Mouse (Mus musculus) limb, embryonic 10.5 days (tissue): Measurements from ENCODE around the gene Doc2g. TPM values are rescaled to one million over a fixed set of nuclear protein-coding genes. Genes with fewer than 3 reads are reported as not detected.
"Not testable (repeated sequence)": the region's sequence is repeated elsewhere in the genome, so short reads cannot be mapped to it uniquely, and the experiment has no call there.

ENCODE experiments used
- DNase-seq: peaks from one replicate; pipeline ENCODE4 v3.0.0-alpha.2; 2017; ENCODE audit warnings: low spot score
- H3K27ac ChIP-seq: fragments of 300-500 bp; sonication (generic); 2 replicates; pipeline ENCODE4 v1.5.1; 2016; ENCODE audit warnings: mild to moderate bottlenecking
- H3K27me3 ChIP-seq: fragments of 300-500 bp; sonication (generic); 2 replicates; pipeline ENCODE4 v1.6.1; 2016; ENCODE audit warnings: low read depth, mild to moderate bottlenecking; ENCODE audit not compliant: poor library complexity, severe bottlenecking
- H3K36me3 ChIP-seq: fragments of 300-500 bp; sonication (generic); 2 replicates; pipeline ENCODE4 v1.6.1; 2016; ENCODE audit warnings: mild to moderate bottlenecking, moderate library complexity
- H3K4me1 ChIP-seq: fragments of 300-500 bp; sonication (generic); 2 replicates; pipeline ENCODE4 v1.6.1; 2016
- H3K4me3 ChIP-seq: fragments of 300-500 bp; sonication (generic); 2 replicates; pipeline ENCODE4 v1.5.1; 2016; ENCODE audit warnings: mild to moderate bottlenecking, moderate library complexity
- H3K9me3 ChIP-seq: fragments of 300-500 bp; sonication (generic); replicated peaks from 2 replicates; pipeline ENCODE4 v1.6.1; 2016; ENCODE audit warnings: mild to moderate bottlenecking
- WGBS: fragments of 180-500 bp; shearing (Covaris S2); methylation state at CpG from one replicate; pipeline ENCODE4 v1.1.7; 2016; 5-methylcytosine and 5-hydroxymethylcytosine counted together
- polyA plus RNA-seq: library from polyadenylated mRNA; unstranded; fragments of >200 nt; fragmentation: Nextera tagmentation; extraction: Ambion mirVana; gene quantifications from 2 replicates; pipeline ENCODE4 v1.2.1, GENCODE M21; 2016

Gene Doc2g
- polyA plus RNA-seq: 5.0 and 7.6 TPM in 2 replicates

GRCm38 (mm10) chr19:4003112-4003511, at the start of gene Doc2g:
TSS of gene Doc2g (plus strand) at chr19:4003313.
- WGBS: 62% methylated on average over 1 of the region's 1 CpGs
- Histone ChIP-seq H3K27ac (no peak within 1 kb of the TSS), H3K27me3 (no peaks in the 10 kb centered on the region), H3K4me3 (no peak within 1 kb of the TSS), H3K4me1 (peaks cover 27% of the 10 kb centered on the region), H3K36me3 (peaks cover 39% of the 10 kb centered on the region), H3K9me3 (no peaks in the 10 kb centered on the region)
- DNase-seq: no peak

- no peak for DNase-seq
- WGBS: 71% methylated on average over 3 of the region's 3 CpGs
- Histone ChIP-seq H3K4me1 (no peaks in the 10 kb centered on the region), H3K27me3 (no peaks in the 10 kb centered on the region), H3K4me3 (no peak overlapping the region), H3K27ac (no peak overlapping the region), H3K36me3 (no peaks in the 10 kb centered on the region), H3K9me3 (no peaks in the 10 kb centered on the region)
Observed at GRCm38 (mm10) chr19:3955033-3955432, 48.1 kb upstream of the Doc2g start.

DNA sequence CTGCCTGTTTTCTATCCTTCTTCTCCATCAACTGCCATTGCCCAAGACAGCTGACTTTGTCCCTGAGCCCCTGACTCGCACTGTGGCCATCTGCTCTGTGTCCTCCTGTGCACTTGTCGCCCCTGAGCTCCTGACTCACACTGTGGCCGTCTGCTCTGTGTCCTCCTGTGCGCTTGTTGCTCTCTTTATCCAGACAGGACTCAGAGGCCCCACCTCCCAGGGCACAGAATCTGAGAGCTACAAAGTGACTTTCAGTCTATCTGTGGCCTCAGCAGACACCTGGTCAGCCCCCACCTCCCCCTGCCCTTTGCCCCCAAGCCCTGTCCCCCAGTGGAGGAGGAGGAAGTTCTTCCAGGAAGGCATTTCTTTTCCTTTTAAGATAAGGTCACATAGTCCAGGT, 47.3 kb upstream of the Doc2g start:
- no peaks in the 10 kb centered on the region for H3K27me3 ChIP-seq
- H3K27ac ChIP-seq: no peak overlapping the region
- DNase-seq: no peak
- H3K4me1 ChIP-seq: no peaks in the 10 kb centered on the region
- 57% methylated on average over 4 of the region's 4 CpGs for WGBS
- H3K9me3 ChIP-seq: no peaks in the 10 kb centered on the region
- no peaks in the 10 kb centered on the region for H3K36me3 ChIP-seq
- H3K4me3 ChIP-seq: no peak overlapping the region

GRCm38 (mm10) chr19:3957296-3958036, 45.6 kb upstream of the Doc2g start:
- not testable (repeated sequence) for H3K27me3 ChIP-seq, H3K27ac ChIP-seq, H3K4me1 ChIP-seq, H3K36me3 ChIP-seq, H3K9me3 ChIP-seq, DNase-seq, H3K4me3 ChIP-seq
- WGBS: 87% methylated on average over 5 of the region's 5 CpGs

DNA sequence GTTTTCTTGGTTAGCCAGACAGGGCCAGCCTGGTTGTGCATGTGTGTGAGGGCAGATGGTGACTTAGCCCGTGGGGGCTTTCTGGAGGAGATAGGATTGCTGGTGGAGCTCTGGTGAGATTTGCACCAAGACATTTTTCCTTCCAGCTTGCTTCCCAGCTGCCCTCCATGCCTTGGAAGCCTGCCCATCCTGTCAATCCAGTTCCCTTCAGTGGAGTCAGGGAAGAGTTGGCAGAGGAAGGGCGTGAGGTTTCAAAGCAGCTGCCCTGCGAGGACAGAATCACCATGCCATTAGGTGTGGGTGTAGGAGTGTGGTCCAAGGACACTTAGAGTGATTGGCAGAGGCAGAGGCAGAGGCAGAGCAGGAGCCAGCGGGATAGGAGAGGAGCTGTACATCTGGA, 44.6 kb upstream of the Doc2g start, which contains the start of gene Aldh3b3:
Aldh3b3 (plus strand) TSS at position 176 of the 400 bp plus-strand sequence.
- no peak for DNase-seq
- Histone ChIP-seq H3K36me3 (no peaks in the 10 kb centered on the region), H3K27me3 (no peaks in the 10 kb centered on the region), H3K4me3 (no peak within 1 kb of the TSS), H3K4me1 (no peaks in the 10 kb centered on the region), H3K9me3 (no peaks in the 10 kb centered on the region), H3K27ac (no peak within 1 kb of the TSS)
- 85% methylated on average over 4 of the region's 4 CpGs for WGBS

- Histone ChIP-seq H3K36me3 (no peaks in the 10 kb centered on the region), H3K27ac (no peak overlapping the region), H3K9me3 (no peaks in the 10 kb centered on the region), H3K4me1 (no peaks in the 10 kb centered on the region), H3K4me3 (no peak overlapping the region), H3K27me3 (no peaks in the 10 kb centered on the region)
- no peak for DNase-seq
Observed at GRCm38 (mm10) chr19:3959030-3959429, 44.1 kb upstream of the Doc2g start.

DNA sequence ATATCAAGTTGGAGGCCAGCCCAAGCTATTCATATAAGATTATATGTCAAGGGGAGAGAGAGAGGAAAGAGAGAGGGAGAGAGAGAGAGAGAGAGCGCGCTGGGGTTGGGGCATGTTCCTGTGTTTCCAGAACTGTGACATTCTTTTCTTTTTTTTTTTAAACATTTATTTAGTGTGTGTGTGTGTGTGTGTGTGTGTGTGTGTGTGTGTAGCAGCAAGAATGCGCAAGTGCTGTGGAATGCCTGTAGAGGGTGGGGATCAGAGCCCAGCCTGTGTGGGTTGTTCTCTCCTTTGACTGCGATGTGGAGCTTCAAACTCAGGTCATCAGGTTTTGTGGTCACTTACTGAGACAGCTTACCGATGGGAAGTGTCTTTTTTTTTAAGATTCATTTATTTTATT, 42.9 kb upstream of the Doc2g start:
- 88% methylated on average over 5 of the region's 5 CpGs for WGBS
- no peaks in the 10 kb centered on the region for H3K36me3 ChIP-seq
- no peak for DNase-seq
- H3K27me3 ChIP-seq: no peaks in the 10 kb centered on the region
- no peaks in the 10 kb centered on the region for H3K9me3 ChIP-seq
- no peaks in the 10 kb centered on the region for H3K4me1 ChIP-seq
- no peak overlapping the region for H3K27ac ChIP-seq
- no peak overlapping the region for H3K4me3 ChIP-seq

DNA sequence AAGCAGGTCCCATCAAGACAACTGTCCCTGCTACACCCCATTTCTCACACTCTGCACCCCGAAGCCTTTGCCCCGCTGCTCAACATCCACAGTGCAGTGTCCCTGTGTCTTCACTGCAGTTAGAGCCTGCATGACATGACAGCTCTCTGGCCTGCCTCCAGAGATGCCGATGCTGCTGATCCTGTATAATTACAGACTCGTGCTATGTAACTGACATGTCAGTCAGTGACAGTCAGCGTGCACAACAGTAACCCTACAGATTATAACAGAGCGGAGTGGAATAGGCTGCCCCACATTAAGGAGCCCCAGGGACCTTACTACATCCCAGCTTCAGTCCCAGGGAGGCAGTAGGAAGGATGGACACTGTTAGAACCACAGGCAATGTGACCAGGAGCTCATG, 41.3 kb upstream of the Doc2g start:
- WGBS: 91% methylated on average over 6 of the region's 6 CpGs
- not testable (repeated sequence) for H3K4me3 ChIP-seq, H3K4me1 ChIP-seq, H3K27me3 ChIP-seq, DNase-seq, H3K9me3 ChIP-seq, H3K36me3 ChIP-seq, H3K27ac ChIP-seq

- H3K4me1 ChIP-seq: no peaks in the 10 kb centered on the region
- no peaks in the 10 kb centered on the region for H3K36me3 ChIP-seq
- H3K27ac ChIP-seq: no peak overlapping the region
- no peak for DNase-seq
- H3K4me3 ChIP-seq: no peak overlapping the region
- H3K9me3 ChIP-seq: no peaks in the 10 kb centered on the region
- H3K27me3 ChIP-seq: no peaks in the 10 kb centered on the region
- 16% methylated on average over 2 of the region's 2 CpGs for WGBS
Observed at GRCm38 (mm10) chr19:3962469-3962868, 40.6 kb upstream of the Doc2g start.

DNA sequence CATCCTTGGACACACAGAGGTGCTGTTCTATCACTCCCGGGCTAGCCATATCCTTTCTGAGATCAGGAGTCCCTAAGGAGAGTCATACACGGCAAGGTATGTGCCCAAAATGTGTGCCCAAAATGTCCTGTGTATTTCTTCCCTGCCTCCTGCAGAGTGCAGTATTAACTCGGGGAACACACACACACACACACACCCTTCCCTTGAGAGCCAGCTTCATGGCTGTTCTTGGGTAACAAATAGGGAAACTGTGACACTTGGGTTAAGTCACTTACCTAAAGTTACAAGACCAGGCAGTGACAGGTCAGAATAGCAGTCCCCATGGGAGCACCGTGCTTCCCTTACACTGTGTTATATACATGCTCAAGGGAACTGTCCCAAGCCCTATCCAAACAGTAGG, 39.1 kb upstream of the Doc2g start:
- no peak for DNase-seq
- Histone ChIP-seq H3K4me3 (no peak overlapping the region), H3K4me1 (peaks cover 4% of the 10 kb centered on the region; the same call in 1 of the 2 replicates), H3K27me3 (no peaks in the 10 kb centered on the region), H3K36me3 (no peaks in the 10 kb centered on the region), H3K27ac (no peak overlapping the region), H3K9me3 (no peaks in the 10 kb centered on the region)
- WGBS: 66% methylated on average over 4 of the region's 4 CpGs

- no peak overlapping the region for H3K27ac ChIP-seq
- no peak overlapping the region for H3K4me3 ChIP-seq
- no peaks in the 10 kb centered on the region for H3K36me3 ChIP-seq
- no peaks in the 10 kb centered on the region for H3K9me3 ChIP-seq
- DNase-seq: no peak
- H3K27me3 ChIP-seq: no peaks in the 10 kb centered on the region
- WGBS: 68% methylated on average over 11 of the region's 11 CpGs
- H3K4me1 ChIP-seq: peaks cover 11% of the 10 kb centered on the region; the same call in 1 of the 2 replicates
Observed at GRCm38 (mm10) chr19:3966330-3967075, 36.6 kb upstream of the Doc2g start.

DNA sequence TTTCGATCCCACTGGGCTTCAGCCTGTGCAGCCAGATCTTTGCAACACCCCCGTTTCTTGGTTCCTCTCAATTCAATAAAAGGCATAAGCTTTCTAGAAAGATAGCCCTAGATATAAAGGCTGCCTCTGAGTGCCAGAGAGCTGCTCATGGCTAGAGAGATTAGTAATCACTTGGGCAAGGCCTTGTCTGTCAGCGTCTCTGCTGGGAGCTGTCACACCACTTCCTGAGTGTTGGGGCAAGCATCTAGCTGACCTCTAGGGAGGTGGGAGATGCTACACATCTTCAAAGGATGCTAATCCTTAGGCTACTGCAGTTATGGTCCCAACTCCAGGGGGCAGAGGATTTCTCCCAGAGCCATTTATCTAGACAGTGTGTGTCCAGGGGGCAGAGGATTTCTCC, 35.9 kb upstream of the Doc2g start:
- DNase-seq: no peak
- Histone ChIP-seq H3K27me3 (no peaks in the 10 kb centered on the region), H3K4me1 (peaks cover 15% of the 10 kb centered on the region), H3K36me3 (no peaks in the 10 kb centered on the region), H3K9me3 (no peaks in the 10 kb centered on the region), H3K4me3 (no peak overlapping the region), H3K27ac (no peak overlapping the region)
- 66% methylated on average over 3 of the region's 3 CpGs for WGBS

GRCm38 (mm10) chr19:3972229-3972628, 30.9 kb upstream of the Doc2g start, which contains the start of gene Aldh3b2:
TSS of gene Aldh3b2 (plus strand) at chr19:3972328.
- Histone ChIP-seq H3K4me3 (no peak within 1 kb of the TSS), H3K9me3 (no peaks in the 10 kb centered on the region), H3K36me3 (no peaks in the 10 kb centered on the region), H3K27ac (peak within 1 kb of the TSS; percentile 44; the same call in 1 of the 2 replicates), H3K4me1 (peaks cover 22% of the 10 kb centered on the region), H3K27me3 (no peaks in the 10 kb centered on the region)
- 31% methylated on average over 9 of the region's 9 CpGs for WGBS
- DNase-seq: no peak
